Mouse (Mus musculus) Patski (cell line): Measurements from ENCODE around the gene Jak2. TPM values are rescaled to one million over a fixed set of nuclear protein-coding genes. Genes with fewer than 3 reads are reported as not detected.

Source experiments
- ATAC-seq: fragments of 100-300 bp; one replicate; pipeline ENCODE4 v1.8.0; 2021
- CTCF ChIA-PET: fragments of 350-600 bp; sonication (Branson Sonifier 250); formaldehyde crosslinking; loops from one replicate; lab custom pipeline; 2022; ENCODE audit warnings: inconsistent platforms; lab: Charles Lee
- POLR2A ChIA-PET: fragments of 350-600 bp; sonication (Branson Sonifier 250); formaldehyde crosslinking; loops from one replicate; lab custom pipeline; 2022; ENCODE audit warnings: antibody characterized with exemption, inconsistent platforms; lab: Charles Lee
- DNase-seq: peaks from one replicate; pipeline ENCODE4 v3.0.0-alpha.2; 2011; ENCODE audit warnings: low read depth, low spot score
- H3K27me3 ChIP-seq: fragments of 371-371 bp; one replicate; pipeline ENCODE4 v1.5.1; 2021
- CTCF ChIP-seq: fragments of 100-300 bp; IDR thresholded peaks from one replicate; pipeline ENCODE4 v1.5.1; 2021
- in situ Hi-C: fragments of 300-500 bp; cut with MboI; formaldehyde crosslinking; loops from 3 replicates; pipeline ENCODE4 v1.11.1; 2018; ENCODE audit warnings: low pct_unique_long_range_greater_than_20kb, mixed read lengths
- polyA plus RNA-seq: library from polyadenylated mRNA; unstranded; gene quantifications from one replicate; pipeline ENCODE4 v1.2.3, GENCODE M21; 2021

Jak2 gene
- polyA plus RNA-seq, 1 experiment from 2014 or later, result 32.4 TPM

GRCm38 (mm10) chr19:29354895-29355877, 103.6 kb downstream of the Jak2 start:
- peak; percentile 62 for ATAC-seq
- DNase-seq, result no peak
- ChIA-PET CTCF (interaction anchor here (1.0 to 3.8 kb wide), 19 partner anchors 10 to 392 kb away, joined by 3 to 38 read pairs (median 4); partner anchors contain the start of genes Cd274, Plgrkt and Plpp6), POLR2A (interaction anchor here (0.6 kb wide), 2 partner anchors 147 to 695 kb away, joined by 4 to 6 read pairs; no protein-coding TSS in a partner anchor)
- H3K27me3 ChIP-seq, result no peaks in the 10 kb centered on the region
- TF ChIP-seq CTCF, result peak; percentile 97
- in situ Hi-C loops, result loop anchor here (5.0 kb wide), 4 partner anchors 103 to 578 kb away; partner anchors contain the start of gene Jak2

DNA sequence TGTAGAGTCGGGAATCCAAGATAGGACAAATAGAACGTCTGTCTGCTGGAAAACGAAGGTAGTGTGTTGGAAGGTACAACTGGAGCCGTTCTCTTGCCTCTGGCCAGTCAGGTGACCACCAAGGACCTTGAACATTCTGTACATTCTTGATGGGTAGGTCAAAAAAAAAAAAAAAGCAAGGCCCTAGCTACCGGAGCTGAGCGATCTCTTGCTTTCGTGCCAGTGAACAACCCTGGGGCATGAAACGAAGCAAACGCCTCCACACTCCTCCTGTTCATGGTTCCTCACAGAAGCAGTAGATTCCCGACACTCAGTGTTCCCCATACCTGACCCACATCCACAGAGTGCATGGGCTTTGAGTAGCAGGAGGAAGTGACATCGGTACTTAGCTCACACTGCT, 104.7 kb downstream of the Jak2 start:
- DNase-seq, result no peak
- ChIA-PET POLR2A (interaction anchor here (0.6 kb wide), 1 partner anchor 146 kb away, joined by 6 read pairs; no protein-coding TSS in a partner anchor), CTCF (interaction anchor here (1.1 to 3.8 kb wide), 14 partner anchors 11 to 393 kb away, joined by 3 to 38 read pairs (median 4); partner anchors contain the start of genes Cd274, Plgrkt and Plpp6)
- TF ChIP-seq CTCF, result no peak
- in situ Hi-C loops, result loop anchor here (5.0 kb wide), 1 partner anchor 379 kb away; no protein-coding TSS in a partner anchor
- ATAC-seq, result no peak
- no peaks in the 10 kb centered on the region for H3K27me3 ChIP-seq

DNA sequence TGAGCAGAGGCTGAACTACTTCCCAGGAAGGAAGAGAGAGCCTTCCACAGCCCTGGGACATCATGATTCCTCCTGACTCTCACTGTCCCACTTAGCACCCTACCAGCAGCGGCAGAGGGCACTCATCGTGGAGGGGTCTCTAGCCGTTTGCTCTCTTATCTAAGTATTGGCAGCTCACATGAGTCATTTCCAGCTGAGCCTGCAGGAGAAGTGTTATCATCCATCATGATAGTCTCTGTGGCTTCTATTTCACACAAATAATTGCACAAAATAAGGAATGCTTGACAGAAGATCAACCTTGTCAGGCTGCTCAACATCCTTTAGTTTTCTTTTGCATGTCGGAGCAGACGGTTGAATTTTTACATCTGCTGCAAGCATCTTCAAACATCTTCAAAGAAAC, 108.6 kb downstream of the Jak2 start:
- ATAC-seq, result no peak
- POLR2A ChIA-PET, result no interaction called here
- CTCF ChIA-PET, result no interaction called here
- TF ChIP-seq CTCF, result no peak
- no peaks in the 10 kb centered on the region for H3K27me3 ChIP-seq
- in situ Hi-C loops, result no loop called here
- DNase-seq, result no peak

DNA sequence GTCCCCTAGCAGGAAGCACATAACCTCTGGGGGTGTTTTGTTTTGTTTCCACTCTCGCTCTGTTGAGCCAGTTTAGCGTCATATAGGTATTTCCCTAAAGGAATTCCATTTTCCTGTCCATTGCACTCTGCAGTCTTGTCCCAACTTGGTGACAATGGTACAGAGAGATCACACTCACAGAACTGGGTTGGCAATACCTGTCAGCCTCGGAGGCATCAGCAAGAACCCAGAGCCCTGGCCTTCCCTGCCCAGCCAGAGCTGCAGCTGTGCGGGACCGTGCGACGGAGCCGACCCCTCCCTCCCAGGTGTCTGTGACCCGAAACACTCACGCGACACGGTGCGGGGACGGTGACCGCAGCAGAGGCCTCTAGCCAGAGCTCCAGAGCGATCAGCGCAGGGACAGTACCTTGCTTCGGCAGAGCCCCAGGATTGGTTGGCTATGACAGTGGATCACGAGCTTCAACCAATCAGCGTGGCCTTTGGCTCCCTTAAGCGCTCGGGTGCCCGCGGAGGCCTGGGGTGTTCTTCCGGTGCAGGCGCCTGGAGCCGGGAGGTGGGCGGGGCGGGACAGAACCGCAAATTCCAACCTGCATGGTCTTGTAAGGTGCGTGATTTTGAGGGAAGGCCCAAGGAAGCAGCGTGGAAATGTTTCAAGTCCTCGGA, 110.0 kb downstream of the Jak2 start:
- ATAC-seq (peak; percentile 100), DNase-seq (peak; percentile 58)
- ChIA-PET CTCF (interaction anchor here (0.7 to 2.3 kb wide), 3 partner anchors 132 to 297 kb away, joined by 3 to 7 read pairs (median 3); no protein-coding TSS in a partner anchor), POLR2A (no interaction called here)
- in situ Hi-C loops, result no loop called here
- no peaks in the 10 kb centered on the region for H3K27me3 ChIP-seq
- no peak for TF ChIP-seq CTCF

DNA sequence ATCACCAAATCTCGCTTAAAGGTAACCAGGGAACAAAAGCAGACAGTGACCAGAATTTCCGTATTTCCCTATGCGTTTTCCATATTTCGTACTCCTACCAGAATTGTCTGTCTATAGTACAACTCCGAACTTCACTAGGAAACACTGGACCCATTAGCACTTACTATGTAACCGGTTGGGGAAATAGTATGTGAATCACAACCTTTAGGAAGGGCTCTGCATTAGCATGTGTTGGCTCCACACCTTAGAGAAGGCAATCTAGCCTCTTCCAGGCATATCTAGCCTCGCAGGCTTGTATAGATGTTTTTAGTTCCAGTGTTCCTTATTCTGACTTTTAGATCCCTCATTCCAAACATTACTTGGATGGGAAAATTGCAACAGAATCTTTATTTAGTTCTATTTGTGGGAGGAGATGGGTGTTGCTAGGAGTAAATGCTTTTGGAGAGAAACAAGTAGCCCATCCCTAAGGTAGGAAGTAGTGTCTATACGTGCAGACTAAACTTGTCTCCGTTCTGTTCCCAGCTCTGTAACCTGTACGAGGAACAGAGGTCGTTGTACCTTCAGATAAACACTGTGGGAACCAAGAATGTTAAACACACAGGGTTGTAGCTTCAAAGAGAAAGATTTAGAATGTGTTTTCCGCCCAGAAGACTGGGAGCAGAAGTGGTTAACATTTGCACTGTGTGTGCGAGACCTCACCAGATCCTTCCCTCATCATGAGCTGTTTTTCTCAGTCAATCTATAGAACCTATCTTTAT, 110.7 kb downstream of the Jak2 start:
- no peak for ATAC-seq
- in situ Hi-C loops, result no loop called here
- TF ChIP-seq CTCF, result no peak

More for the DNA sequence above, 110.7 kb downstream of the Jak2 start:
- no peaks in the 10 kb centered on the region for H3K27me3 ChIP-seq
- POLR2A ChIA-PET, result no interaction called here
- no peak for DNase-seq
- CTCF ChIA-PET, result interaction anchor here (0.7 to 2.3 kb wide), 3 partner anchors 131 to 298 kb away, joined by 3 to 7 read pairs (median 3); no protein-coding TSS in a partner anchor

Other genes with a start within 250 kb of the Jak2 start
- gene Ak3, start 203.9 kb upstream of the Jak2 start, polyA plus RNA-seq, result 112 TPM
- gene Rcl1, start 150.5 kb upstream of the Jak2 start, polyA plus RNA-seq, result 21.7 TPM
- gene Insl6, start 73.5 kb downstream of the Jak2 start, polyA plus RNA-seq, result 2.7 TPM
- not detected for gene Rln1, start 82.8 kb downstream of the Jak2 start, polyA plus RNA-seq
- 129 TPM for gene Plgrkt, start 115.6 kb downstream of the Jak2 start, polyA plus RNA-seq
- gene Cd274, start 115.6 kb downstream of the Jak2 start, polyA plus RNA-seq, result 5.2 TPM
- 0.26 TPM for gene Pdcd1lg2, start 159.1 kb downstream of the Jak2 start, polyA plus RNA-seq